Mouse (Mus musculus) spleen, adult 2 months (tissue): Measurements from ENCODE around the gene Stt3a.

ENCODE experiments used
- CTCF ChIP-seq: fragments of 200-500 bp; IDR thresholded peaks from 2 replicates; pipeline ENCODE4 v1.5.1; 2011; ENCODE audit warnings: mild to moderate bottlenecking, inconsistent platforms; ENCODE audit not compliant: insufficient read depth, insufficient read length, insufficient replicate concordance; ENCODE audit errors: extremely low read depth
- POLR2A ChIP-seq: fragments of 200-500 bp; IDR thresholded peaks from 2 replicates; pipeline ENCODE4 v1.6.1; 2011; ENCODE audit warnings: low read depth, low read length, inconsistent platforms

DNA sequence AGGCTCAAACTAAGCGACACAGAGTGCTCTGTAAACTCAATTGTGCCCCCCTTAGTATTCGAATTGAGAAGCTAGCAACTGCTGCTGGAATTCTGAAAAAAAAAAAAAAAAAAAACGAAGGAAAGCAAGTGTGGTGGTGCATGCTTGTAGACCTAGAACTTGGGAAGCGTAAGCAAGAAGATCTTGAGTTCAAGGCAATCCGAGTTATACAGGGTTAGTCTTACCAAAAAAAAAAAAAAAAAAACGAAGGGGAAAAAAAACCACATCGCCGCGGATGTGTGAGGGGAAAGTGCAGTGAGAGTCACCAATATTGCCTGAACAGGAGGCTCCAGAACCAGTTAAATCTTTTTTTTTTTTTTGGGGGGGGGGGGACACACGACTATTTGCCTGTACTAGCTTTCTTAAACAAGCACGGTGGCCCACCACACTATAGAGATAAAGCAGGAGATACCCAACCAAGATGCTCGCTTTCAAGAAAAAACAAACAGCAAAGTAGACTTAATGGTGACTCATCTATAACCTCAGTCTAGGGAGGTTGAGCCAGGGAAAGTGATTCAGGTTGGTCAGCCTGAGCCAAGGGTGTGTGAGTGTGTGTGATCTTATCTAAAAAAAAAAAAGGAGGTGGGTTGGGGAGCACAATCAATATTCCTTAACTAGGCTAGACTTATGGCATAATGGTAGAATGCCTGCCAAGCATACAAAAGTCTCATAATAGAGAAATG is 40.3 kb downstream of the Stt3a start, which contains the start of gene Chek1:
- TF ChIP-seq CTCF (no peak), POLR2A (no peak)
